Mouse (Mus musculus): Measurements from ENCODE around the gene Pnisr. TPM values are rescaled to one million over a fixed set of nuclear protein-coding genes. Genes with fewer than 3 reads are reported as not detected.

Gene Pnisr
- polyA plus RNA-seq, 1 experiment: 9.8 TPM

- H3K4me3 ChIP-seq: no peak overlapping the region
- no peak for TF ChIP-seq MAX (IDR thresholded peaks at IDR 0.05; ENCODE audit: low read depth)
- no peak for TF ChIP-seq TCF3 (IDR thresholded peaks at IDR 0.05; ENCODE audit: insufficient read length, low read depth)
- no peak for TF ChIP-seq POLR2A (IDR thresholded peaks at IDR 0.05; ENCODE audit: insufficient read length, low read depth)
- TF ChIP-seq POLR2AphosphoS2 (IDR thresholded peaks at IDR 0.05; ENCODE audit: insufficient read length, low read depth): no peak
- no peak for TF ChIP-seq MYOD1 (IDR thresholded peaks at IDR 0.05; ENCODE audit: control insufficient read depth in 1 of 3, insufficient read length in 2 of 3, low read depth in 2 of 3)
- TF ChIP-seq SRF (IDR thresholded peaks at IDR 0.05; ENCODE audit: control insufficient read depth, insufficient read length, low read depth): no peak
- TF ChIP-seq REST (IDR thresholded peaks at IDR 0.05; ENCODE audit: insufficient read depth, insufficient read length): no peak
- H3ac ChIP-seq (ENCODE audit: control insufficient read depth, insufficient read length): no peak overlapping the region
- H3K36me3 ChIP-seq (ENCODE audit: control insufficient read depth, insufficient read depth): peaks cover 28% of the 10 kb centered on the region
- H3K27me3 ChIP-seq (ENCODE audit: control insufficient read depth, insufficient read depth, insufficient read length): no peaks in the 10 kb centered on the region
- no peak overlapping the region for H3K4me2 ChIP-seq (ENCODE audit: low read depth)
- no peaks in the 10 kb centered on the region for H3K79me2 ChIP-seq (ENCODE audit: control insufficient read depth, insufficient read depth)
Observed at GRCm38 (mm10) chr4:21810608-21811007, 36.8 kb upstream of the Pnisr start.

- H3K27me3 ChIP-seq (ENCODE audit: control insufficient read depth, insufficient read depth, insufficient read length): no peaks in the 10 kb centered on the region
- TF ChIP-seq POLR2AphosphoS2 (IDR thresholded peaks at IDR 0.05; ENCODE audit: insufficient read length, low read depth) (no peak), POLR2A (IDR thresholded peaks at IDR 0.05; ENCODE audit: insufficient read length, low read depth) (no peak), MAX (IDR thresholded peaks at IDR 0.05; ENCODE audit: low read depth) (no peak), TCF3 (IDR thresholded peaks at IDR 0.05; ENCODE audit: insufficient read length, low read depth) (no peak), CEBPB (IDR thresholded peaks at IDR 0.05; ENCODE audit: insufficient read depth, poor library complexity, severe bottlenecking) (no peak), MYOD1 (IDR thresholded peaks at IDR 0.05; ENCODE audit: control insufficient read depth in 1 of 3, insufficient read length in 2 of 3, low read depth in 2 of 3) (no peak), TCF12 (IDR thresholded peaks at IDR 0.05; ENCODE audit: insufficient read depth, poor library complexity, severe bottlenecking) (no peak), MYOG (IDR thresholded peaks at IDR 0.05; ENCODE audit: control insufficient read depth in 1 of 3, insufficient read depth in 1 of 3, insufficient read length in 2 of 3, low read depth in 2 of 3) (no peak), REST (IDR thresholded peaks at IDR 0.05; ENCODE audit: insufficient read depth, insufficient read length) (no peak), E2F4 (IDR thresholded peaks at IDR 0.05; ENCODE audit: insufficient read depth) (no peak)
- H3ac ChIP-seq (ENCODE audit: control insufficient read depth, insufficient read length): no peak overlapping the region
- H3K79me2 ChIP-seq (ENCODE audit: control insufficient read depth, insufficient read depth): no peaks in the 10 kb centered on the region
- no peak overlapping the region for H3K4me2 ChIP-seq (ENCODE audit: low read depth)
- H3K4me3 ChIP-seq: no peak overlapping the region
- H3K36me3 ChIP-seq (ENCODE audit: control insufficient read depth, insufficient read depth): peaks cover 24% of the 10 kb centered on the region
Observed at GRCm38 (mm10) chr4:21812635-21813034, 34.7 kb upstream of the Pnisr start.

GRCm38 (mm10) chr4:21814029-21814428 is 33.4 kb upstream of the Pnisr start:
- no peak overlapping the region for H3ac ChIP-seq (ENCODE audit: control insufficient read depth, insufficient read length)
- no peak for TF ChIP-seq TCF12 (IDR thresholded peaks at IDR 0.05; ENCODE audit: insufficient read depth, poor library complexity, severe bottlenecking)
- no peak for TF ChIP-seq CEBPB (IDR thresholded peaks at IDR 0.05; ENCODE audit: insufficient read depth, poor library complexity, severe bottlenecking)
- no peak for TF ChIP-seq POLR2A (IDR thresholded peaks at IDR 0.05; ENCODE audit: insufficient read length, low read depth)
- TF ChIP-seq SRF (IDR thresholded peaks at IDR 0.05; ENCODE audit: control insufficient read depth, insufficient read length, low read depth): no peak
- TF ChIP-seq TCF3 (IDR thresholded peaks at IDR 0.05; ENCODE audit: insufficient read length, low read depth): no peak
- TF ChIP-seq MYOD1 (IDR thresholded peaks at IDR 0.05; ENCODE audit: control insufficient read depth in 1 of 3, insufficient read length in 2 of 3, low read depth in 2 of 3): no peak
- TF ChIP-seq MAX (IDR thresholded peaks at IDR 0.05; ENCODE audit: low read depth): no peak
- TF ChIP-seq REST (IDR thresholded peaks at IDR 0.05; ENCODE audit: insufficient read depth, insufficient read length): no peak
- no peak for TF ChIP-seq E2F4 (IDR thresholded peaks at IDR 0.05; ENCODE audit: insufficient read depth)
- no peak for TF ChIP-seq POLR2AphosphoS2 (IDR thresholded peaks at IDR 0.05; ENCODE audit: insufficient read length, low read depth)
- TF ChIP-seq USF1 (IDR thresholded peaks at IDR 0.05; ENCODE audit: low read depth): no peak
- no peak for TF ChIP-seq MYOG (IDR thresholded peaks at IDR 0.05; ENCODE audit: control insufficient read depth in 1 of 3, insufficient read depth in 1 of 3, insufficient read length in 2 of 3, low read depth in 2 of 3)
- H3K27me3 ChIP-seq (ENCODE audit: control insufficient read depth, insufficient read depth, insufficient read length): no peaks in the 10 kb centered on the region
- no peak overlapping the region for H3K4me3 ChIP-seq
- H3K36me3 ChIP-seq (ENCODE audit: control insufficient read depth, insufficient read depth): peaks cover 25% of the 10 kb centered on the region
- no peak overlapping the region for H3K4me2 ChIP-seq (ENCODE audit: low read depth)
- no peaks in the 10 kb centered on the region for H3K79me2 ChIP-seq (ENCODE audit: control insufficient read depth, insufficient read depth)

- H3K36me3 ChIP-seq (ENCODE audit: control insufficient read depth, insufficient read depth): peaks cover 9% of the 10 kb centered on the region
Observed at GRCm38 (mm10) chr4:21826616-21827015, 20.8 kb upstream of the Pnisr start.

More at GRCm38 (mm10) chr4:21826616-21827015, 20.8 kb upstream of the Pnisr start:
- no peak overlapping the region for H3K4me2 ChIP-seq (ENCODE audit: low read depth)
- H3K79me2 ChIP-seq (ENCODE audit: control insufficient read depth, insufficient read depth): no peaks in the 10 kb centered on the region
- no peak overlapping the region for H3K4me3 ChIP-seq
- TF ChIP-seq POLR2A (IDR thresholded peaks at IDR 0.05; ENCODE audit: insufficient read length, low read depth) (no peak), SRF (IDR thresholded peaks at IDR 0.05; ENCODE audit: control insufficient read depth, insufficient read length, low read depth) (no peak), MYOD1 (IDR thresholded peaks at IDR 0.05; ENCODE audit: control insufficient read depth in 1 of 3, insufficient read length in 2 of 3, low read depth in 2 of 3) (no peak), E2F4 (IDR thresholded peaks at IDR 0.05; ENCODE audit: insufficient read depth) (no peak), USF1 (IDR thresholded peaks at IDR 0.05; ENCODE audit: low read depth) (no peak), TCF12 (IDR thresholded peaks at IDR 0.05; ENCODE audit: insufficient read depth, poor library complexity, severe bottlenecking) (no peak), TCF3 (IDR thresholded peaks at IDR 0.05; ENCODE audit: insufficient read length, low read depth) (no peak), POLR2AphosphoS2 (IDR thresholded peaks at IDR 0.05; ENCODE audit: insufficient read length, low read depth) (no peak), MYOG (IDR thresholded peaks at IDR 0.05; ENCODE audit: control insufficient read depth in 1 of 3, insufficient read depth in 1 of 3, insufficient read length in 2 of 3, low read depth in 2 of 3) (no peak), REST (IDR thresholded peaks at IDR 0.05; ENCODE audit: insufficient read depth, insufficient read length) (no peak), MAX (IDR thresholded peaks at IDR 0.05; ENCODE audit: low read depth) (no peak), CEBPB (IDR thresholded peaks at IDR 0.05; ENCODE audit: insufficient read depth, poor library complexity, severe bottlenecking) (no peak)
- H3ac ChIP-seq (ENCODE audit: control insufficient read depth, insufficient read length): no peak overlapping the region
- H3K27me3 ChIP-seq (ENCODE audit: control insufficient read depth, insufficient read depth, insufficient read length): no peaks in the 10 kb centered on the region

Measured in myocyte (in vitro differentiated cells).